Mouse (Mus musculus) midbrain, postnatal 0 days (tissue): Measurements from ENCODE around the gene Mrpl27. TPM values are rescaled to one million over a fixed set of nuclear protein-coding genes. Genes with fewer than 3 reads are reported as not detected.
"Not testable (repeated sequence)": the region's sequence is repeated elsewhere in the genome, so short reads cannot be mapped to it uniquely, and the experiment has no call there.

Source experiments
- ATAC-seq: fragments of 200-750 bp; cut with Nextera tagmentation; 2 replicates; pipeline ENCODE4 v1.8.0; 2017; ENCODE audit warnings: moderate number of reproducible peaks, mild to moderate bottlenecking, moderate TSS enrichment, moderate library complexity; ENCODE audit not compliant: low FRiP score
- DNase-seq: peaks from one replicate; pipeline ENCODE4 v3.0.0-alpha.2; 2015; ENCODE audit warnings: low spot score
- H3K27ac ChIP-seq: fragments of 300-500 bp; sonication (generic); 2 replicates; pipeline ENCODE4 v1.5.1; 2014; ENCODE audit warnings: low read depth, mild to moderate bottlenecking, low read length, mixed read lengths
- H3K27me3 ChIP-seq: fragments of 300-500 bp; sonication (generic); 2 replicates; pipeline ENCODE4 v1.6.1; 2014; ENCODE audit warnings: low read length, control low read depth, mixed read lengths; ENCODE audit not compliant: insufficient read depth
- H3K36me3 ChIP-seq: fragments of 300-500 bp; sonication (generic); 2 replicates; pipeline ENCODE4 v1.6.1; 2014; ENCODE audit warnings: low read length, control low read depth, mixed read lengths; ENCODE audit not compliant: insufficient read depth
- H3K4me1 ChIP-seq: fragments of 300-500 bp; sonication (generic); 2 replicates; pipeline ENCODE4 v1.6.1; 2014; ENCODE audit warnings: mild to moderate bottlenecking, control low read depth, antibody characterized with exemption, low read length, mixed read lengths; ENCODE audit not compliant: insufficient read depth
- H3K4me2 ChIP-seq: fragments of 300-500 bp; sonication (generic); 2 replicates; pipeline ENCODE4 v1.6.1; 2014; ENCODE audit warnings: low read depth, mild to moderate bottlenecking, low read length, mixed read lengths; ENCODE audit not compliant: poor library complexity, severe bottlenecking
- H3K4me3 ChIP-seq: fragments of 300-500 bp; sonication (generic); 2 replicates; pipeline ENCODE4 v1.5.1; 2014; ENCODE audit warnings: low read depth, mild to moderate bottlenecking, low read length, moderate library complexity
- H3K9ac ChIP-seq: fragments of 300-500 bp; sonication (generic); replicated peaks from 2 replicates; pipeline ENCODE4 v1.6.1; 2014; ENCODE audit warnings: mild to moderate bottlenecking, low read length, moderate library complexity, mixed read lengths; ENCODE audit not compliant: poor library complexity, severe bottlenecking
- H3K9me3 ChIP-seq: fragments of 300-500 bp; sonication (generic); 2 replicates; pipeline ENCODE4 v1.6.1; 2016; ENCODE audit warnings: low read length, control low read depth
- CTCF ChIP-seq: IDR thresholded peaks from 2 replicates; pipeline ENCODE4 v1.5.1; 2016; ENCODE audit warnings: antibody characterized with exemption, mild to moderate bottlenecking
- WGBS: fragments of 180-500 bp; shearing (Covaris S2); extraction: QIAGEN DNeasy Blood & Tissue Kit; methylation state at CpG from one replicate; pipeline ENCODE4 v1.1.7; 2014; 5-methylcytosine and 5-hydroxymethylcytosine counted together
- polyA plus RNA-seq: library from polyadenylated mRNA; unstranded; fragments of >200 nt; fragmentation: Nextera tagmentation; extraction: Ambion mirVana; gene quantifications from 2 replicates; pipeline ENCODE4 v1.2.1, GENCODE M21; 2015
- total RNA-seq: library from RNA; depleted of rRNA; stranded (reverse); fragments of >200 nt; gene quantifications from 2 replicates; pipeline ENCODE4 v1.2.3, GENCODE M21; 2014

Mrpl27 gene
- total and polyA plus RNA-seq, 2 experiments from 2014 or later = 49.5 to 169 TPM

DNA sequence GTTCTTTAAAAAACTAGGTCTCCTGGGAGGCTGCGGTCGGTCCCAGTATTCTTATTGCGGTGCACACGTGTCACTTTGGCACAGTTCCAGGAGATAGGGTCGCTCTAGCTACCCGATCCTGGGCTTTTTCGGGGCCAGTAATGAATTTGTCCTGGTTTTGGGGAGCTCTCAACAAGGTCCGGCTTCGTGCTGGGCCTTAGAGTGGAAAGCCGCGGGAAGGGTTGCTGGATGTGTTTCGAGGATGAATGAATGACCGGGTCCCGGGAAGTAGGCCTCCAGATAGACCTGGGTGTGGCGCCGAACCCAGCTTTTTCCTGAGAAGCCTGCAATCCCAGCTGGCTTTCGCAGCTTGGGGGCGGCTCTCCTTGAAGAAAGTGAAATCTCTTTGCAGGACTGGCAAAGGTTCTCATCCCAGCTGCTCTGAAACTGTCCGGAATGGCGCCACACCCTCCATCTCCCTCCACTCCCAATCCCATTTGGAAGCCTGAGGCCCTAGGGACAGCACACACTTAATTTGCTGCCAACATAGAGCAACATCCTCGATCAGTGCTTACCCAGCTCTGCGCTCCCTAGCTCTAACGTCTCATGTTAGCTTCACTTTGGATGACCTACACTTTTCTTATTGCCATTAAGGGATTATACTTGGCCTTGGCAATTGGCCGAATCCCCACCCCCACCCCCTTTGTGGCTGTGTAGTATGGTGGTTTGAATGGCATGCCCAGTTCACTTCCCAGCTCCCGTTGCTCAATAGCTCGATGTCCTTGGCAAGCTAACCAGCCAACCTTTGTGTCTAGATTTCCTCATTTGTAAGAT is 23.2 kb upstream of the Mrpl27 start:
- peak; percentile 56 for DNase-seq
- Histone ChIP-seq H3K4me1 (peaks cover 4% of the 10 kb centered on the region), H3K27ac (peak overlapping the region; percentile 73), H3K27me3 (no peaks in the 10 kb centered on the region), H3K4me2 (peak overlapping the region; percentile 76), H3K36me3 (peaks cover 28% of the 10 kb centered on the region), H3K9ac (peak overlapping the region; percentile 91), H3K9me3 (no peaks in the 10 kb centered on the region), H3K4me3 (peak overlapping the region; percentile 96)
- no peak for ATAC-seq
- TF ChIP-seq CTCF = no peak
- 11% methylated on average over 26 of the region's 26 CpGs for WGBS

DNA sequence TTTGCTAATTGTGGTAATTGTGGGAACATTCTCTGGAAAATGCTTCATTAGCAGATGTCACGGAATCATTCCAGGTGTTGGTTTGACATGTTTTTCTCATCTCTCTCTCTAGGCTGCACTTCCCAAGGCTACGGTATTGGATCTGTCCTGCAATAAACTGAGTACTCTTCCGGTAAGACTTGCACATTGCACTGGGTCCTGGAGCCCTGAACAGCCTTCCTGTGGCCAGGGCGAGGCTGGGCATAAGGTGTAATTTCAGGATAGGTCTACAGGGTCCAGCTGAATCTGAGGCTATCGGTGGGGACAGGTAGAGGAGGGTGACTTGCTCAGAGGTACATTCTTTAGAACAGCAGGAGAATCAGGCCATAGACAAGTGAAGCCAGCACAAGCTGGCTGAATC is 21.6 kb upstream of the Mrpl27 start:
- H3K36me3 ChIP-seq = peaks cover 44% of the 10 kb centered on the region
- ATAC-seq (no peak), DNase-seq (no peak)
- peaks cover 4% of the 10 kb centered on the region for H3K4me1 ChIP-seq
- TF ChIP-seq CTCF = no peak
- 97% methylated on average over 5 of the region's 5 CpGs for WGBS
- no peak overlapping the region for H3K27ac ChIP-seq
- no peaks in the 10 kb centered on the region for H3K27me3 ChIP-seq
- no peak overlapping the region for H3K4me3 ChIP-seq
- H3K9ac ChIP-seq = no peak overlapping the region
- no peak overlapping the region for H3K4me2 ChIP-seq
- H3K9me3 ChIP-seq = no peaks in the 10 kb centered on the region

DNA sequence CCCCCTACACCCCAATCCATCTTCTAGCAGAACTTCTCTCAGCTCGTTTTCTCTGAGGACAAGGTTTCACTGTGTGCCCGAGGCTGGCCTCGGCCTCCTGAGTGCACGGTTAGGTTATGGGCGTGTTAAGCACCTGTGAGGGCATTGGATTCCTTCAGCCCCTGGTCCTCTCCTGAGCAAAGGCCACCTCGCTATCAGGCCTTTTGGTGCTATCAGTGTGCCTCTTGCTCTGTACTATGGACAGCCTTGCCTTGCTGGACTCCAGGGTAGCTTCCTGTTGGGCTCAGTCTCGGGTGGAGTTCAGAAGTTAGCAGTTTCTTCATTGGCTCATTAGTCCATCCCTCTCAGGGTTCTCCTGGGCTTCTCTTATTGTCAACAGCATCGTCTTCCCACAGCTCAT is 20.6 kb upstream of the Mrpl27 start:
- no peak overlapping the region for H3K4me2 ChIP-seq
- no peaks in the 10 kb centered on the region for H3K9me3 ChIP-seq
- H3K9ac ChIP-seq = no peak overlapping the region
- no peak for DNase-seq
- no peak overlapping the region for H3K4me3 ChIP-seq
- no peak for TF ChIP-seq CTCF
- H3K4me1 ChIP-seq = peaks cover 4% of the 10 kb centered on the region
- H3K36me3 ChIP-seq = peaks cover 54% of the 10 kb centered on the region
- ATAC-seq = no peak
- no peak overlapping the region for H3K27ac ChIP-seq
- H3K27me3 ChIP-seq = no peaks in the 10 kb centered on the region
- WGBS = 91% methylated on average over 8 of the region's 8 CpGs

DNA sequence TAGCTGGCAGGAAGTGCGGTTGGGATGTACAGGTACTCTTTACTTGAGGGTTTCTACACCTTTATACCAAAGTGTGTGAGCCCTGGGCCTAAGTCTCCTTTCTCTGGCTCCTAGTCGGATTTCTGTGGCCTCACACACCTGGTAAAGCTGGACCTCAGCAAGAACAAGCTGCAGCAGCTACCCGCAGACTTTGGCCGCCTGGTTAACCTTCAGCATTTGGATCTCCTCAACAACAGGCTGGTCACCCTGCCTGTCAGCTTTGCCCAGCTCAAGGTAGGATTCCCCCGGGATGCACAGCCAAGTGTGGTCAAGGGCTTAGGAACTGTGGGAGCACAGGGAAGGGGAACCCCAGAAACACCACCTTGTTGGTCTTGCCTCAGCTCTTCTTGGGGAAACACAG is 19.1 kb upstream of the Mrpl27 start:
- no peak for ATAC-seq
- no peak for TF ChIP-seq CTCF
- no peak for DNase-seq
- Histone ChIP-seq H3K9ac (no peak overlapping the region), H3K27ac (no peak overlapping the region), H3K36me3 (peaks cover 67% of the 10 kb centered on the region), H3K27me3 (no peaks in the 10 kb centered on the region), H3K9me3 (no peaks in the 10 kb centered on the region), H3K4me1 (peaks cover 4% of the 10 kb centered on the region), H3K4me2 (no peak overlapping the region), H3K4me3 (no peak overlapping the region)
- WGBS = 87% methylated on average over 5 of the region's 5 CpGs

DNA sequence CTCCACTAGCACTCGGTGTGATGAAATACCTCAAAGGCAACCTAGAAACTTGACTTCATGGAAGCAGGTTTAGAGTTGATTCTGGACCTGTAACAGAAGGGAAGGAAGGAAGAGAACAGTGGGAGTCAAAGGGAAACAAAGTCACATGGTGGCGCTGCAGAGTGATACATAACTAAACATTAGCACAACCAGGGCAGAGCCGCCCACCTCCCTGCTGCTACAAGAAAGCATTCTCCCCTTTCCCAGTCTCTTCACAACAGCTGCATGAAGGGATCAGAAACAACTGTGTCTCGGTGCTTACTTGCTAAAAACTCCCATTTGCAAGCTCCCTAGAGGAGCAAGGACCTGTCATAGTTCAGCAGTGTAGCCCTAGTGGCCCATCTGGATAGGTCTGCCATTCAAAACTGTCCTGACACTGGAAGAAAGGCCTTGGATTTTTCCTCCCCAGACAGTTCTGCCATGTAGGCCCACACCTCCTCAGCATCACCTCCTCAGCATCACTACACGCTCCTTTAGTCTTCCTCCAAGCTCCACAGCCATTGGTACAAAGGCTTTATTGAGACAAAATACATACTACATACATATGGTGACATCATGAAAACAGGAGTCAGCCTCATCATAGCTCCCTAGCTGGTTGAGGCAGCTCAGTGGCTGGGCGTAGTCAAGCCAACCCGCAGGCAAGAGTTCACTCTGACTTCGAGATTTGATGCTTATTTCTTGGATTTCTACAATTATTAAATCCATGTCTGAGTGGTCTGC is 8.9 kb upstream of the Mrpl27 start:
- DNase-seq (no peak), ATAC-seq (no peak)
- Histone ChIP-seq H3K4me1 (no peaks in the 10 kb centered on the region), H3K36me3 (peaks cover 58% of the 10 kb centered on the region), H3K9me3 (no peaks in the 10 kb centered on the region), H3K27me3 (no peaks in the 10 kb centered on the region), H3K4me2 (no peak overlapping the region), H3K4me3 (no peak overlapping the region), H3K27ac (no peak overlapping the region), H3K9ac (no peak overlapping the region)
- no peak for TF ChIP-seq CTCF
- 87% methylated on average over 8 of the region's 8 CpGs for WGBS

DNA sequence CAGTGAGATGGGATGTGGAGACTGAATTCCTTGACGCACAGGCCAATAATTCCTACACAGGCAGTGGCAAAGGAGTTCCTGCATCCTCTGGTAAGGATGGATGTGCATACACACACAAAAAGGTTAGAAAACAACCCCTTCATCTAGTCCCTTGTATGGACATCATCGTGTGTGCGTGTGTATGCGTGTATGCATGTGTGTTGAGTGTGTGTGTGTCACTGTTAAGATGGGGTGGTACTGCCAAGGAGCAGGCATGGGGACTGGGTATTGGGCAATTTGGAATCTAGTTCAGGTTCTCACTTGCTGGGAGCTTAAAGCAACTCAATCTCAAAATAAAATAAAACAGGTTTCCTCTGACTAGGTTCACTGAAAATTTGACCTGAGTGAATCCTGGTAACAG is 7.1 kb upstream of the Mrpl27 start:
- Histone ChIP-seq H3K4me2 (no peak overlapping the region), H3K36me3 (peaks cover 41% of the 10 kb centered on the region), H3K9ac (no peak overlapping the region), H3K9me3 (no peaks in the 10 kb centered on the region), H3K4me1 (no peaks in the 10 kb centered on the region), H3K27me3 (no peaks in the 10 kb centered on the region), H3K27ac (no peak overlapping the region), H3K4me3 (no peak overlapping the region)
- TF ChIP-seq CTCF = no peak
- 95% methylated on average over 4 of the region's 4 CpGs for WGBS
- DNase-seq = no peak
- no peak for ATAC-seq

DNA sequence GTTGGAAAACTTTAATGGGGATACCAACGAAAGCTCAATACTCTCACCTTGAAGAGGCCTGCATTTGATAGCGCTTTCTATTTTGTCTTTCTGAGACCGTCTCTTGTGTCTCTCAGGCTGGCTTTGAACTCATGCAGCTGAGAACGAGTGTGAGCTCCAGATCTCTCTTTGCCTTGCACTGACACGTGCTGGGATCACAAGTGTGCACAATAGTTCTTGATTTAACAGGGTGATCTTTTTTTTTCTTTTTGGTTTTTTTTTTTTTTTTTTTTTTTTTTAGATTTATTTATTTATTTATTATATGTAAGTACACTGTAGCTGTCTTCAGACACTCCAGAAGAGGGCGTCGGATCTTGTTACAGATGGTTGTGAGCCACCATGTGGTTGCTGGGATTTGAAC is 2.3 kb upstream of the Mrpl27 start:
- not testable (repeated sequence) for H3K4me1 ChIP-seq, H3K36me3 ChIP-seq, H3K9ac ChIP-seq, H3K4me2 ChIP-seq, H3K27ac ChIP-seq, H3K4me3 ChIP-seq, H3K9me3 ChIP-seq, ATAC-seq, DNase-seq, H3K27me3 ChIP-seq
- 96% methylated on average over 5 of the region's 7 CpGs for WGBS
